Mouse (Mus musculus) Patski (cell line): ENCODE measurements around the gene Dst. TPM values are rescaled to one million over a fixed set of nuclear protein-coding genes. Genes with fewer than 3 reads are reported as not detected.

Source experiments
- ATAC-seq: fragments of 100-300 bp; one replicate; pipeline ENCODE4 v1.8.0; 2021
- CTCF ChIA-PET: fragments of 350-600 bp; sonication (Branson Sonifier 250); formaldehyde crosslinking; loops from one replicate; lab custom pipeline; 2022; ENCODE audit warnings: inconsistent platforms; lab: Charles Lee
- POLR2A ChIA-PET: fragments of 350-600 bp; sonication (Branson Sonifier 250); formaldehyde crosslinking; loops from one replicate; lab custom pipeline; 2022; ENCODE audit warnings: antibody characterized with exemption, inconsistent platforms; lab: Charles Lee
- DNase-seq: peaks from one replicate; pipeline ENCODE4 v3.0.0-alpha.2; 2011; ENCODE audit warnings: low read depth, low spot score
- H3K27me3 ChIP-seq: fragments of 371-371 bp; one replicate; pipeline ENCODE4 v1.5.1; 2021
- CTCF ChIP-seq: fragments of 100-300 bp; IDR thresholded peaks from one replicate; pipeline ENCODE4 v1.5.1; 2021
- in situ Hi-C: fragments of 300-500 bp; cut with MboI; formaldehyde crosslinking; loops from 3 replicates; pipeline ENCODE4 v1.11.1; 2018; ENCODE audit warnings: low pct_unique_long_range_greater_than_20kb, mixed read lengths
- polyA plus RNA-seq: library from polyadenylated mRNA; unstranded; gene quantifications from one replicate; pipeline ENCODE4 v1.2.3, GENCODE M21; 2021

Gene Dst
- polyA plus RNA-seq, 1 experiment from 2014 or later: 176 TPM

DNA sequence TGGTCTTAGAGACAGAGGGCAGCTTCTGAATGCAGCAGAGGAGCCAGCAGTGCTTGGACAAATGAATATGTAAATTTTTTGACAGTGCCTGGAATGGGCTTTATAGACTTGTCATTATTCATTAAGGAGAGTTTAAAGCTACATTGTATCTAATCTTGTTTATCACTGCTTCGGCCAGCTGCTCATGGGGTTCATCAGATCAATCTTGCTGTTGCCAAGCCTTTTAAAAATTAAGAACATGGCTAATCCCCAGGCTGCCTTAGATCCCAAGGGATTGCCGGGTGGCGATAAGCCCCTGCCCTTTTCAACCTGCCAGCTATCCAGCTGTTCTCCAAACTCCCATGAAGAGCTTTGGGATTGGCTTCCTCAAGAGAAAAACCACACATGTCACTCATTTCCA is 303.7 kb downstream of the Dst start:
- no peak for TF ChIP-seq CTCF
- in situ Hi-C loops: no loop called here
- ATAC-seq (no peak), DNase-seq (no peak)
- H3K27me3 ChIP-seq: no peaks in the 10 kb centered on the region
- ChIA-PET POLR2A (no interaction called here), CTCF (interaction anchor here (1.5 to 2.2 kb wide), 2 partner anchors 14 to 16 kb away, joined by 4 to 5 read pairs; no protein-coding TSS in a partner anchor)

- TF ChIP-seq CTCF: no peak
- H3K27me3 ChIP-seq: no peaks in the 10 kb centered on the region
- ATAC-seq (no peak), DNase-seq (no peak)
- in situ Hi-C loops: no loop called here
- CTCF ChIA-PET: interaction anchor here (1.4 to 4.6 kb wide), 4 partner anchors 11 to 20 kb away, joined by 5 to 46 read pairs (median 18); no protein-coding TSS in a partner anchor
- POLR2A ChIA-PET: no interaction called here
Measured at GRCm38 (mm10) chr1:34216456-34216855, 308.4 kb downstream of the Dst start.

GRCm38 (mm10) chr1:34218323-34218722 is 310.3 kb downstream of the Dst start:
- H3K27me3 ChIP-seq: no peaks in the 10 kb centered on the region
- peak; percentile 92 for TF ChIP-seq CTCF
- ATAC-seq (peak; percentile 55), DNase-seq (no peak)
- in situ Hi-C loops: no loop called here
- CTCF ChIA-PET: interaction anchor here (0.7 to 4.6 kb wide), 21 partner anchors 9 to 217 kb away, joined by 3 to 46 read pairs (median 5); no protein-coding TSS in a partner anchor
- POLR2A ChIA-PET: no interaction called here

GRCm38 (mm10) chr1:34218801-34219200 is 310.8 kb downstream of the Dst start:
- ATAC-seq (no peak), DNase-seq (no peak)
- in situ Hi-C loops: no loop called here
- no peaks in the 10 kb centered on the region for H3K27me3 ChIP-seq
- CTCF ChIA-PET: interaction anchor here (0.8 to 4.6 kb wide), 12 partner anchors 11 to 211 kb away, joined by 3 to 46 read pairs (median 6); no protein-coding TSS in a partner anchor
- no peak for TF ChIP-seq CTCF
- POLR2A ChIA-PET: no interaction called here

DNA sequence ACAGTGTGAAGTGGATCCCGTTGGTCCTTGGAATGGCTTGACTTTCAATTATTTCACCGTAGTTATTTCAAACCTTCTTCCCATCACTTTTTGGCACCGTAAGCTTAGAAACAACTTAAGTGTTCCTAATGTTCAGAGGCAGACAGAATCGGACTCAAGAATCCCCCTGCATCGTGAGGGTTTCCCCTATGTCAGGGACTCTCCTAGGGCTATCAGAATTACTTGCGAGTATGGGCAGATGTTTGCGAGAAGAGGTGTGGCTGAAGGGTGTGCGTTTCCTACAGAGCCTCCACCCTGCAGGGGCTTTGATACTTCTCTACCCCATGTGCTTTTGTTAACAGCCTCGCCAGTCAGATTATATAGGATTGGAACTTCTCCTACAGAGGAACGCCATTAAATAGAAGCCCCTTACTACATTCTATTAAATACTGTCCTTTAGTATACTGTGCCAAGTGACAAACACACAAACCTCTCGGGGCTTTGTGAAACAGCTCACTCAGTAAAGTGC is 312.1 kb downstream of the Dst start:
- ChIA-PET POLR2A (no interaction called here), CTCF (interaction anchor here (3.9 to 4.6 kb wide), 2 partner anchors 10 to 16 kb away, joined by 24 to 46 read pairs; no protein-coding TSS in a partner anchor)
- ATAC-seq (no peak), DNase-seq (no peak)
- no peaks in the 10 kb centered on the region for H3K27me3 ChIP-seq
- in situ Hi-C loops: loop anchor here (5.0 kb wide), 1 partner anchor 187 kb away; no protein-coding TSS in a partner anchor
- TF ChIP-seq CTCF: no peak

- ChIA-PET CTCF (interaction anchor here (0.7 kb wide), 1 partner anchor 33 kb away, joined by 3 read pairs; no protein-coding TSS in a partner anchor), POLR2A (no interaction called here)
- H3K27me3 ChIP-seq: no peaks in the 10 kb centered on the region
- TF ChIP-seq CTCF: no peak
- ATAC-seq (no peak), DNase-seq (no peak)
- in situ Hi-C loops: loop anchor here (5.0 kb wide), 1 partner anchor 183 kb away; no protein-coding TSS in a partner anchor
Measured at GRCm38 (mm10) chr1:34223866-34224265, 315.8 kb downstream of the Dst start.

DNA sequence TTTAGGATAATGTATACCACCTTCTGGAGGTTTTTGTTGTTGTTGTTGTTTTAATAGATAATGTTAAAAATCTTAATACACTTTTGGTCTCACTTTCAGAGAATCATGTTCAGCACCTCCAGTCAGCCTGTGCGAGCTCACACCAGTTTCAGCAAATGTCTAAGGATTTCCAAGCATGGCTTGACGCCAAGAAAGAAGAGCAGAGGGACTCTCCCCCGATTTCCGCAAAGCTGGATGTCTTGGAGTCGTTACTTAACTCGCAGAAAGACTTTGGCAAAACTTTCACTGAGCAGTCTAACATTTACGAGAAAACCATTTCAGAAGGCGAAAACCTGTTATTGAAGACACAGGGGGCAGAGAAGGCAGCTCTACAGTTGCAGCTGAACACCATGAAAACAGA is 319.7 kb downstream of the Dst start:
- no peak for ATAC-seq
- no peaks in the 10 kb centered on the region for H3K27me3 ChIP-seq
- in situ Hi-C loops: no loop called here
- no peak for TF ChIP-seq CTCF
- CTCF ChIA-PET: interaction anchor here (0.8 to 6.4 kb wide), 4 partner anchors 10 to 182 kb away, joined by 3 to 46 read pairs (median 4); no protein-coding TSS in a partner anchor
- POLR2A ChIA-PET: interaction anchor here (1.4 kb wide), 1 partner anchor 18 kb away, joined by 3 read pairs; no protein-coding TSS in a partner anchor
- no peak for DNase-seq

DNA sequence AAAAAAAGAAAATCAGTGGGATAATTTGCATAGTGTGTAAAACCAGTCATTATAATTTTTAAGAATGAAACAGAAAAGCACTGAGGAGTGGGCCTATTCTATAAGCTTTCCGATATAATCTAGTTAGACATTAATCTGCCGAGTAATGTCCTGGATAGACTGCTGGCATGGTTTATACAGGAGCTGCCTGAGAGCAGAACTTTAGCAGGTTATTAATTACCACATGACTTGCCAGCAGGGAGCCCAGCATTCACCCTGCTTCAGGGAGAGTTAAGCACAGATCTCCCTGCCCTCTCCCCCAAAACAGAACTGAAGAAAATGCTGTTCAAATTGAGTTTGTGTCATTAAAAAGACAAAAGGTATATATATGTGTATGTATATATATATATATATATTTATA is 323.0 kb downstream of the Dst start:
- in situ Hi-C loops: no loop called here
- ATAC-seq: no peak

DNA sequence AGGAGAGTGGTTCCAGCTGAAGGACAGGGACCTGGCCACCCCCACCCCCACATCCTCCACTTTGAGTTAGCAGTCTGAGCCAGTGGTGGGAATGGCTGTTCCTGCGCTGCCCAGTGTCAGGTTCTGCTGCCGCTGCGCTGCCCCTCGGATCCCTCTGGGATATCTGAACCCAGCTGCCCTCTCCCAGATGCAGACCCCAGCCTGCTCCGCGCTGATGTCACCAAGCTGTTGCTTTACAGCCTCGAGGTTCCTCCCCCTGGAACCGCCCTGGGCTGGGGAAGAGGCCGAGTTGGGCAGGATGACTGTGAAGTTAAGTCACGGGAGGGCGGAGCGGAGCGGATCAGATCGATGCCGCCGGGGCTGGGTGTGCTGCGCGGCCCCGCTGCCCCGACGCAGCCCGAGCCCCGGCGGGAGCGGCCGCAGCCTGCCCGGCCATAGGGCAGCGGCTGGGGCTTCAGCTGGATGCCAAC is 328.3 kb downstream of the Dst start:
- in situ Hi-C loops: no loop called here
- DNase-seq (no peak), ATAC-seq (peak; percentile 96)
- H3K27me3 ChIP-seq: no peaks in the 10 kb centered on the region
- no peak for TF ChIP-seq CTCF
- ChIA-PET POLR2A (interaction anchor here (1.5 kb wide), 1 partner anchor 9 kb away, joined by 4 read pairs; no protein-coding TSS in a partner anchor), CTCF (interaction anchor here (1.4 to 4.0 kb wide), 4 partner anchors 11 to 62 kb away, joined by 3 to 24 read pairs (median 4); no protein-coding TSS in a partner anchor)

More for the DNA sequence above, 323.0 kb downstream of the Dst start:
- POLR2A ChIA-PET: no interaction called here
- H3K27me3 ChIP-seq: no peaks in the 10 kb centered on the region
- CTCF ChIA-PET: interaction anchor here (6.4 kb wide), 1 partner anchor 13 kb away, joined by 46 read pairs; no protein-coding TSS in a partner anchor
- DNase-seq: no peak
- no peak for TF ChIP-seq CTCF

GRCm38 (mm10) chr1:34237211-34237610 is 329.2 kb downstream of the Dst start:
- no peak for DNase-seq
- H3K27me3 ChIP-seq: no peaks in the 10 kb centered on the region
- ChIA-PET CTCF (interaction anchor here (1.3 to 4.0 kb wide), 4 partner anchors 11 to 30 kb away, joined by 3 to 24 read pairs (median 4); no protein-coding TSS in a partner anchor), POLR2A (interaction anchor here (1.5 kb wide), 1 partner anchor 10 kb away, joined by 4 read pairs; no protein-coding TSS in a partner anchor)
- no peak for TF ChIP-seq CTCF
- no peak for ATAC-seq
- in situ Hi-C loops: no loop called here
